Mouse (Mus musculus): ENCODE results near the gene Eml1.
"Not testable (repeated sequence)": the region's sequence is repeated elsewhere in the genome, so short reads cannot be mapped to it uniquely, and the experiment has no call there.

Eml1 gene

DNA sequence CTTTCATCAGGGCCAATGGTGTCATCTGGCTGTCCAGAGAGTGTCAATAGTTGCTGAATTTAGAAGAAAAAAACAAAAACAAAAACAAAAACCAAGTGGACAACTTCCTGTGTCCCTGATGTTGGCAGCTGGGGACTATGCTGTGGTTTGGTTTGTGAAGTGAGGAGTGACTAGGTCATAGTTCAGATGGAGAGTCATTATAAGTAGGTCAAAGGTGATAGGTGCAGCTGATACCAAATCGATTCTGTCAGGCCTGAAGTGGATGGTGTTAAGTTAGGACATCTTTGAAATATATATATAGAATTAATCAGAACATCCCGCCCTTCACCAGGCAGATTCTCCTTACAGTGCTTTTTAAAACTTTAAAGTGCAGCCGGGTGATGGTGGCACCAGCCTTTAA is 103.7 kb downstream of the Eml1 start:
- no peak for DNase-seq (ENCODE audit: low read depth)

DNA sequence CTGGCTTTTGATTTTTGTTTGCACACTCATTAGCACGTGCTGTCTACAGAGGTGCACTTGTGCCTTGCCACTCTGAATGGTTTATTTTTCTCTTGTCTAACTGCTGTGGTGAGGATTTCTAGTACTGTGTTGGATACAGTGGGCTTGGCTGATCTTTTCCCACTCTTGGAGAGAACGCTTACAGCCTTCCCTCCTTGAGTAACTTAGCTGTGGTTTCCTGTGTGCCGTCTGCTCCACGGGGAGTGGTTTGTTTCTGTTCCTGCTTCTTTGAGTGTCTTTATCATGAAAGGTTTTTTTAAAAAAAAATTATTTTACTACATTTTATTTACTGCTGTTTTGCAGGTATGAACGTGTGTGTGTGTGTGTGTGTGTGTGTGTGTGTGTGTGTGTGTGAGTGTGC is 108.0 kb downstream of the Eml1 start:
- DNase-seq (ENCODE audit: low read depth): no peak

DNA sequence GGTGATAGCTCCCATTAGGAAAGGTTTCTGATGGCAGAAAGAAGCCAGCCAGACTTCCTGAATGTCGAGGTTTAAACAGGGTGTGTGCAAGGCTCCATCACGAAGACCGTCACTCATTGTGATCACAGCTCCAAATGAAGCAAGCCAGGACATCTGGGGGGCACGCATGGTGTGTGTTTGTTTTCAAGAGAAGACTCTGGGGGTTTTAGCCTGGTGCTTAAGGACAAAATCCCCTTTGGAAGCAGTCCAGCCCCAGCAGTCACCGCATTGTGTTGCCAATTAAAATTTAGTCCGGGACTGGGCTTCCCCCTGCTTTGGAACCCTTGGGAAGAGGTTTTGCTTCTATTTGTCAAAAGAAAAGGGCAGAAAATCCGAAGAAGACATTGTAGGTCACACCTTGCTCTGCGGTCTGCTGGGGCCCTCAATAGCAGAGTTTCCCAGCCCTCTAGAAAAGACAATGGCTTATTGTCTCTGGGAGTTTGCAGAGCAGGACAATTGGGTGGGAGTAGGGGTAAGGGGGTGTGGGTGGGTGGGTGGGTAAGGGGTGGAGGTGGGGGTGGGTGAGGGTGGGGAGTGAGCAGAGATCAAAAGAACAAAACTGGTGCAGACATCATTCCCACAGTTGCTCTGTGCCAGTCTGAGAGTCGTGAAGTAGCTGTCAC is 110.1 kb downstream of the Eml1 start:
- DNase-seq (ENCODE audit: low read depth): no peak

DNA sequence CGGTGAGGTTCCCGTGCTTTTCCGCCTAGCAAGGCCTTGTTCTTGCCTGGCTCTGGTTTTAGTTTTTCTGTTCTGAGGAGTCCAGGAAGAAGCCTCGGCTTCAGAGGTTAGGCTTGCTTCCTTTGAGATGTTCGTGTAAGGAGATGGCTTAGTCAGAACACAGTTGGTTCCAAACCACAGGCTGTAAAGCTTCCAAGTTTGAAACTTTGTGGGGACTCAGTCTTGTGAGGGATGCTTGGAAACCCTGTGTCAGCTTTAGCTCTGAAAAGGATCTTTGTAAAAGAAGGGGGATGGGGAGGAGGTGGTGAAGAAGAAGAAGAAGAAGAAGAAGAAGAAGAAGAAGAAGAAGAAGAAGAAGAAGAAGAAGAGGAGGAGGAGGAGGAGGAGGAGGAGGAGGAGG is 118.3 kb downstream of the Eml1 start:
- DNase-seq (ENCODE audit: low read depth): no peak

DNA sequence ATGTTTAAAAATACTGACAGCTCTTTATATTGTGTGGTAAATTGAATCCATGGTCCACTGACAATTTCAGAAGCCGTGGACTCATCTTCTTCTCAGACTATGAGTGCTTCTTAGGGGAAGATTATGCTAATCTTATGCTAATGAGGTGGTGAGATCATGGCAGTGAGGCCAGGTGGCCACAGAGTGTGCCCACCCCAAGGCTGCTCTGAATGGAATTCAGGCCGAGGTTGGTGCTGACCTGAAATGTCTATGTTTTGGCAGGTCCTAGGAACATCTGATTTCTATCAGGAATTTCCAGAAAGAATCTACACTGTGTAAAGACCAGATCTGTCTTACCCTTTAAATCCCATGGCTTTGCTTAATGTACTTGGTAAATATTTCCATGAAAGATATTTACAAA is 119.0 kb downstream of the Eml1 start:
- DNase-seq (ENCODE audit: low read depth): no peak

DNA sequence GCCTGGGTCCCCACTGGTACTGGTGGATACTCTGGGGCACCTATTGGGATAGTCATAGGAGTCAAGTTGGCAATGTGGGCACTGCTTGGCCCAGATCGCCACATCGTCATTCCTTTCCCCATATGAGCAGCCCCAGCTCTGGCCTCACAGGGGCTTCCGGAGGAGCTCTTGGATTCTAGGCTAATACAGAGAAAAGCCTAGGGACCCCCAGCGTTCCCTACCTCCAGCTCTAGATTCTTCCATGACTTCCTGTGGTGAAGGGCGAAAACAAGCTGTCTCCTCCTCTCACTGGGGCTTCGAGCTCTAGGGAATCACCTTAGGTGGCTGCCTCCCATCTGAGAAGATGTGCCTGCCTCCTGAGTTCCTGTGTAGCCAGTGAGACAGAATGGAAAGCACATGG is 119.6 kb downstream of the Eml1 start:
- no peak for DNase-seq (ENCODE audit: low read depth)

DNA sequence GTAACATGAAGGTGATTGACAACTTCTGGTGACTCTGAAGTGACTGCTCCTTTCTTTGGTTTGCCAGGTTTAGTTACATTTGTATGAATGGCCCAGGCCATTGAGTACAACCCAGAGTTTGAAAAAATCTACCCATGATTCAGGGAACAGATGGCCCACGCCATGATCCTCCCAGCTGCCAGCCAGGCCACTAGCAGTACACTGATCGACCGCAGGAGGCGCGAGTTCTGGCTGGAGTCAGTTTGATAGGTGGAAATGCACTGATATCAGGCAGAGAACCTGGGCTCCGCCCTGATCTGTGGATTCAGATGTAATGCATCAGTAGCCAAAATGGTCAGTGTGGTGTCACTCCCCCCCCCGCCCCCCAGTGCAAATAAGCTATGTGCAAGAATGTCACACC is 120.2 kb downstream of the Eml1 start:
- no peak for DNase-seq (ENCODE audit: low read depth)

DNA sequence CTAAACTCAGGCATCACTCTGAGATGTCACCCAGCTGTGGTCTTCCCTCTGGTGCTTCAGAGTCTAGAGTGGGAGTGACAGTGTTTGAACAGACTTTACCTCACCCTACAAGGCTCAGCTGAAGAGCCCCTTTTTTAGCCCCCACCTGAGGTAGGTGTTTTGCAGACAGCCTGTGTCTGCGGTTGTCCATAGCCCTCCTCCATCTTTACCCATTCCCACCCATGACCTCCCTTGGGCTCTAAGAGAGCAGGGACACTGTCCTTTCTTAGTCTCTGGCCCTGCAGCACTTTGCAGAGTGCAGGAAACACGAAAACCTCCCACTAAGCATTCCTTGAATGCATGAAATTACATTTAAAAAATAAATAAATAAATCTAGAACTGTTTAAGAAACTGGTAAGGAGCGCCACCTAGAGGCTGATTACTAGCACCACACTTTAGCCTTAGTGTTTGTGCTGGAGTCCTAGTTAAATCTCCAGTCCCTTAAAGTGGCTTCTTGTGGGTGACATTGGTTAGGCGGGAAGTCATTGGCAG is 123.3 kb downstream of the Eml1 start:
- DNase-seq (ENCODE audit: low read depth): peak; percentile 34

DNA sequence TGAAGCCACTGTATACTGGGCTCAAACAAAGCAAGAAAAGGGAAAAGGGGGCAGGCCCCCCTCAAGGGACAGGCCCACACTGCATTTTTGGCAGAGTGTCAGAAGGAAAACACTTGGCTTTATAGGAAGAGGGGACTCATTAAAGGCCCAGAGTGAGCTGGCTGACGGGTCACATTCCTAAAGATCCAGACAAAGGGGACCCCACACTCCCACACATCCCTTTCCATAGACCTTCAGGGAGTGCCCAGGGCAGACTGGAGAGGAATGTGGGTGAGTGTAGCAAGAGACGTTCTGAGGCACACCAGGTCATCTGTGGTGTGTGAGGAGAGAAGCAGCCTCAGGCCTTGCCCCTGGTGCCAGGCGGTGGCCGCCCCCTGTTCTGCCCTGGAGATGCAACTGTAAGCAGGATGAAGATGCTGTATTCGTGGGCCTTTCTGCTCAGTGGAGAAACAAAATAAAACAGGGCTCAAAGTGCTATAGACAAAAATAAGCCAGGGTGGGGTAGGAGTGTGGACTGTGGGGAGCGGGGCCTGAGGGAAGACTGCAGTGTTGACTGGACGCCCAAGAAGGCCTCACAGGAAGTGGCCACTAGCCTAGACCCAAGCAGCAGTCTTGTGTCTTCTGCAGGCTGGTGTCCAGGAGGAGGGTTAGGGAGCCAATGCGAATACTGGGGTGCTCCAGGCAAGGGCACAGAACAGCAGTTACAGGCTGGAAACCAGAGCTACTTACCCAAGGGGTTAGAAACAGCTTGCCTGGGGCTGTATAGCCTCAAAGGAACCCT is 124.9 kb downstream of the Eml1 start:
- no peak for DNase-seq (ENCODE audit: low read depth)

DNA sequence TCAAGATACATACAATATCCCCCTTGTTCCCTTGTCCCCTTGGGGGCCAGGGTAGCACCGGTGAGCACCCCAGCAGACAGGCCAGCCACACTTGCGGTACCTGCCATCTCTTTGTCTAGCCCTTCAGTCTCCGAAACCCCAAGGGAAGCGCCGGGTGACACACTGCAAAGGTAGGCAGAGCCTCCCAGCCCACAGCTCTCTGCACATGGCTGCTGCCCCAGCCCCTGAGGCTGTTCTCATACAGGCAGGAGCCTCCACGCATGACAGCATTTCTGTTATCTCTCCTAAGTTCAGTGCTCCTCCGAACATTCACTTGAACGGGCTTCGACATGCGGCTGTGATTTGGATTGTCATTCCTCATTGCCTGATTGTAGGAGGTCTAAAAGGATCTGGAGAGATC is 132.3 kb downstream of the Eml1 start:
- DNase-seq (ENCODE audit: low read depth): no peak

DNA sequence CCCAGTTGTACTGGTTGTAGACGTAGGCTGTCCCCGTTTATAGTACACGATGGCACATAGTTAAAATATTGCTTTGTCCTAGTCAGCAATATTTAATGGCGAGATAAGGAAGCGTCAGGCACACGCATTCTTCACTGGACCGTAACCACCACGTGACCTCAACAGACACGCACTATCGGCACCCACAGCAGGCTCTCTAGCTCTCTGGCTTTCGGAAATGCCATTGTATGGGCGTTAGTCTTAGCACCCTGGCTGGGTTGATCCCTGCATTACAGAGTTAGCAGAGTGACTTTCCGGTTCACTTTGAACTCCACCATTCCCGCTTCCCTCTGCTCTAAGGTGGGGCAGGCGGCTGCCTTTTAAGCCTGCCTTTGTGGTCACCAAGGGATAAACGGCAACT is 132.8 kb downstream of the Eml1 start:
- no peak for DNase-seq (ENCODE audit: low read depth)

DNA sequence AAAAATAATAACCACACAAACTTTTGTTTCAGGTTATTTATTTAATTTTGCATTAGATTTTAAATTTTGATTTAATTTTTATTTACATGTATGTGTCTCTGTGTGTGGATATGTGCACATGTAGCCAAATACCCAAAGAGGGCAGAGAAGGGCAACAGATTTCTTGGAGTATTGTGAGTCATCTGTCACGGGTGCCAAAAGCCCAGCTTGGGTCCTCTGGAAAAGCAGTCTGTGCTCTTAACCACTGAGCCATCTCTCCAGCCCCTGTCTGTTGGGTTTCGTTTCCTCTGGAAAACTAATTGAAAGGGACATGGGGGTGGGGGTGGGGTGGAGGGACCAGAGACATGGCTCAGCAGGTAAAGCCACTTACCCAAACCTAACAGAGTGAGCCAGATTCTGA is 135.1 kb downstream of the Eml1 start:
- DNase-seq (ENCODE audit: low read depth): no peak

DNA sequence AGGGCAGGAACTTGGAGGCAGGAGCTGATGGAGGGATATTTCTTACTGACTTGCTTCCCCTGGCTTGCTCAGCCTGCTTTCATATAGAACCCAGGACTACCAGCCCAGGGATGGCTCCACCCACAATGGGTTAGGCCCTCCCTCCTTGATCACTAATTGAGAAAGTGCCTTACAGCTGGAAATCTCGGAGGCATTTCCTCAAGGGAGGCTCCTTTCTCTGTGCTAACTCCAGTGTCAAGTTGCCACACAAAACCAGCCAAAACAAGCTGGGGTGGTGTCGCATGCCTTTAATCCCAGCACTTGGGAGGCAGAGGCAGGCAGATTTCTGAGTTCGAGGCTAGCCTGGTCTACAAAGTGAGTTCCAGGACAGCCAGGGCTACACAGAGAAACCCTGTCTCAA is 136.3 kb downstream of the Eml1 start:
- not testable (repeated sequence) for DNase-seq (ENCODE audit: low read depth)

DNA sequence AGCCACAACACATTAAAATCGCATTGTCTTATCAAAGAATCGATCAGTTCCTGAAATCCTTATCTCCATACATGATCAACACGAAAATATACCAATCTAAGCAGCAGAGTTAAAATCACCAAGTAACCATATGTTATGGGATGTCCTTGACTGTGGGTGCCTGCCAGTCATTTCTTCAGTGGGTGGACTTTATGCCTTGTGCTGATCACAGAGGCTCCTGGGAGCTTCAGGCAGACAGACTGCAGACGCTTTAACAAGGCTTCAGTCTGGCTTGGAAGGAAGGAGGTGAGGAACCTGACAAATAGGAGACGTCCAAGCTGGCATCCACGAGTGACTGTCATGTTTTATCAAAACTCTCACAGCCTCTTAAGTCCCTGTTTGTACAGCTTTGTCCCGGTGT is 139.8 kb downstream of the Eml1 start:
- no peak for DNase-seq (ENCODE audit: low read depth)

DNA sequence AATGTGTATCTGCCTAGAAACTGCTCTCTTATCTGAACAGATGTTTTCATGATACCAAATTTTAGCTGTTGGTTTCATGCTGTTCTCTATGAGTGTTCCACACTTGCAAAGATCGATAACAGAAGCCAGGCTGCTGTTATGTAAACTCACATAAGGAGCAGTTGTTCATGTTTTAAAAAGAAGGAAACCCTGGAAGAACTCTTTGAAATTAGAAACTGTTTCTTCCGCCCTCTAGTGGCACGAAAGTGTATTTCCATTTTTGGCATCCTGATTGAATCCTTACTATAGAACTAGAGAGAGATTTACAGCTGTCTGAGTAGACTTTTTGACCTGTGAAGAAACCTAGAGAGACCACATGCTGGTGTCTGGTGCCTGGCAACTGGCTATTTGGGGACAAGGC is 140.3 kb downstream of the Eml1 start:
- DNase-seq (ENCODE audit: low read depth): no peak

DNA sequence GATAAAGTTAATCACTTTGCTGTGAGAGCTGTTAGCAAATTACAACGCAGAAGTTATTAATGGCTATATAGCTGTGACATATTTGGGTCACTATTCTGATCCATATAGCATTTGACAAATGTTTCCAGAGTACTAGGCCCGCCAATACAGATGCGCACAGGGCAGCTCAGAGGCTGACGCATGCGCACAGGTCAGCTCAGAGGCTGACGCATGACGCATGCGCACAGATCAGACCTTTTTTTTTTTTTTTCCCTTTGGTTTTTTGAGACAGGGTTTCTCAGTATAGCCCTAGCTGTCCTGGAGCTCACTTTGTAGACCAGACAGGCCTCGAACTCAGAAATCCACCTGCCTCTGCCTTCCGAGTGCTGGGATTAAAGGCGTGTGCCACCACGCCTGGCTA is 144.7 kb downstream of the Eml1 start:
- no peak for DNase-seq (ENCODE audit: low read depth)

DNA sequence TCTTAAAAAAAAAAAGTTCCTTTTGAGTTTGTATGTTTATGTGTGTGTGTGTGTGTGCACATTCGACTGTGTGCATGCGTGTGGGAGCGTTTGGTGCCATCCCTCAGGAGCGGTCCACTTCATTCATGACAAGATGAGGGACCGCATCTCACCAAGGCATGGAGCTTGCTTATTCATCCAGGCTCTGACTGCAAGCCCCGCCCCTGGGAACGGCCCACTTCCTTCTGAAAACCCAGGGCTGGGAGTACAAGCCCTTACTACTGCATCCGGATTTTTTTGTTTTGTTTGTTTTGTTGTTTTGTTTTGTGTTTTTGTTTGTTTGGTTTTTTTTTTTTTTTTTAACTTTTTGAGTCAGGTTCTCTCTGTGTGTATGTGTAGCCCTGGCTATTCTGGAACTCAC is 148.6 kb downstream of the Eml1 start:
- DNase-seq (ENCODE audit: low read depth): no peak

DNA sequence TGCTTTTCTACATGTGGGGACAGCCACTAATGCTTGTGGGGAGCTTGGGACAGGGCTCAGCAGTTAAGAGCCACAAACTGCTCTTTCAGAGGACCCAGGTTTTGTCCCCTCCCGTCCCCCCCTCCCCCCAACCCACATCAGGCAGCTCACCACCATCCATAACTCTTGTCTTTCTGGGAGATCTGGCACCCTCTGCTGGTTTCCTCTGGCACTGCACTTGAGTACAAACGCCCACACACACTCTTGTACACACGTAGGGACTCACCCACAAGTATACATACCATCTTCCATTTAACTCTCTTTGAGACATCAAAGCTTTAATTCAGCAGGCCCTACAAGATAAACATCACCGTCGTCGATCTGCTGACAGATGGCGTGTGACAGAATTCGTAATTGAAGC is 158.5 kb downstream of the Eml1 start:
- peak; percentile 18 for DNase-seq (ENCODE audit: low read depth)

DNA sequence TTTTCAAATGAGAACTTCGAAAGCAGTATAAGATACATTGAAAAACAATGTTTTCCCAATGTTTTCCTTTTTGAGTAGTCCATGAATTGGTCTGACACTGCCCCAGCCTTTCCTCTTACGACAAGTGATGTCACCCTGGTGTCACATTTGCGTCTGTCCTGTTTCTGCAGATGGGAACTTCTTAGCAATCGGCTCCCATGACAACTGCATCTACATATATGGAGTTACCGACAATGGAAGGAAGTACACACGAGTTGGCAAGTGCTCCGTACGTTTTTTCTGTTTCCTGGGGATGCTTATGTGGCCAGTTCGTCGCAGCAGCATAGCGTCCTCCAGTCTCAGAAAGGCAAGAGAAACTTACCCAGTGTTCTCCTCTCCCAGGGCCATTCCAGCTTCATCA is 163.7 kb downstream of the Eml1 start:
- DNase-seq (ENCODE audit: low read depth): no peak

DNA sequence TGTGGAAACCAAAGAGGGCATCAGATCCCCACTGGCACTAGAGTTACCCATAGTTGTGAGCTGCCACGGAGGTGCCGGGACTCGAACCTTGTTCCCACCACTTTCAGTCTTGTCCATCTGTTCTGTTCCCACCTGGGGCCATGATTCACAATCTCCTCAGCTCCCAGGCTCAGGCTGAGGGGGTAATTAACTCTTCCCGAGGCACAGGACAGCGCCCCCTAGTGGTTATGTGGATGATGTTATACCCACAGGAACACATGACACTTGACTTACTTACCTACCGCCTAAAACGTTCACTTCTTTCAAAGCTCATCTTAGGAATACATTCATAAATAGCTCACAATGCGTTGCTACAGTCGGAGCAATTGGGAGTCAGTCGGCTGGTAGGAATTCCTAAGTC is 165.7 kb downstream of the Eml1 start:
- no peak for DNase-seq (ENCODE audit: low read depth)

DNA sequence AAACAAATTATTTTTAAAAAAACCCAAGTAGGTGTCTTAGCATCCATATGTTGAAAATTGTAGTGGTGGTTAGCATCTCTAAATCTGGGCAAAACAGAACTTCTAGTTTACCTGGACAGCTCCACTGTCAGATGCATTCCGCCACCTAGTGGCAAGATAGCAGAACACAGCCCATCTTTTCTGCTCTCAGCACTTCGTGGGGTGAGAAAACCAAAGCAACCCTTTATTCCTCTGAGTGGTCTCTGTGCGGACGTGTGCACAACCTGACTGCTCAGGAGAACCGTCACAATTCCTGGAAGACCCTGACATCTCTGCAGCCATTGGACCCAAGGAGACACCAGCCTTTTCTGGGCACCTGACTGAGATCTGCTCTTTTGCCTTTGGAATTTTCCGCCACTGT is 170.3 kb downstream of the Eml1 start:
- no peak for DNase-seq (ENCODE audit: low read depth)

DNA sequence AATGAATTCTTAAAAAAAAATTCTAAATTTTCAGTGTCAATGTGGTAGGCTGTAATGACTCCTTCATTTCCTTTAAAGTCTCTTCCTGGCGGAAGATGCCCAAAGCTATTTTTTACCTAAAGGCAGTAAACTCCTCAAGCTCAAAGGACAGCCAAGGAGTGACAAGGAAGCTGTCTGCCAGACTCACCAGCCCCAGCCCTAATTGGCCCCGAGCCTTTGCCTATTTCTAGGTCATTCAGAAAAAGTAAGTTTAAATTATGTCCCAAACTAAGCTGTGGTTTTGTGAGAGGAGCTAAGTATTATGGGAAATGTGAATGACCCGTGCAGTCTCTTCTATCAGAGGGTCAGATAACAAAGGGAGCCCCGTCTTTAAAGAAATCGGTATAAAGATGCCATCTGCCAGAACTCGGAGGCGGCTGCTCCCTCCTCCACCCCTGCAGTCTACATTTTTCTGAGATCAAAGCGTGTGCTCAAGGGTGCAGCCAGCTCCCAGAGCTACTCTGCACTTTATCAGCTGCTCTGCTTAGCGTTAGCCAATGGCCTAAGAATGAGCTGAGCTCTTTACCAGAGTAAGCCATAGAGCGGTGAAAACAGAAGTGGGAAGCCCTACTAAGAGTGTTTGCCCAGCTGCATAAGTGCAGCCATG is 175.9 kb downstream of the Eml1 start:
- no peak for DNase-seq (ENCODE audit: low read depth)

DNA sequence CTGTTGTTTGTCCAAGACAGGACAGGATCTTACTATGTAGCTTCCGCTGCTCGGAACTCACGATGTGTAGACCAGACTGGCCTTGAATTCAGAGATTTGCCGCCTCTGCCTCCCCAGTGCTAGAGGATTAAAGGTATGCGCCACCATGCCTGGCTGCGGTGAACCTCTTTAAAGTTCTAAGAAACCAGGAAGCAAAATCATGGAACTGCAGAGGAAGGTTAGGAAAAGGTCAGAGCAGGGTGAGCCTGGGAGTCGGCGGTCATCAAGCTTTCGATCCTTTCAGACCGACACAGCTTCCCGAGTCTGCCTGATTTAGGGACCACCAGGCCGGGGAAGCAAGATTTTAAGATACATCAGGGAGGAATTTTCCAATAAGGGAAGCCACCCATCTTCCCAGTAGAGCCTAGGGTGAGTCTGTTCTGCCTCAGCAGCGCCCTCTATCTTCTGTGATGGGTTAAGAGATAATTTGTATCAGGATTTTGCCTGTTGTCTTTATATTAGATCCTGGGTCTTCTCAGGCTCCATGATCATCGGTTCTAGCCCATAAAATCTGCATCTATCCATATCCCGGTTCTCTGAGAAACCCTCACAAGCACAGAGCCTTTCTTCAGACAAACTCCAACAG is 176.6 kb downstream of the Eml1 start:
- no peak for DNase-seq (ENCODE audit: low read depth)
